Mouse (Mus musculus) limb, embryonic 11.5 days (tissue): ENCODE data around the gene Pet100. TPM values are rescaled to one million over a fixed set of nuclear protein-coding genes. Genes with fewer than 3 reads are reported as not detected.

ENCODE experiments used
- ATAC-seq: fragments of 200-750 bp; cut with Nextera tagmentation; 2 replicates; pipeline ENCODE4 v1.8.0; 2017; ENCODE audit warnings: low read depth; ENCODE audit not compliant: insufficient number of reproducible peaks, low FRiP score, low TSS enrichment
- DNase-seq: peaks from one replicate; pipeline ENCODE4 v3.0.0-alpha.2; 2015; ENCODE audit warnings: low spot score
- H3K27ac ChIP-seq: fragments of 300-500 bp; sonication (generic); replicated peaks from 2 replicates; pipeline ENCODE4 v1.5.1; 2014; ENCODE audit warnings: low read depth, mild to moderate bottlenecking, low read length
- H3K27me3 ChIP-seq: fragments of 300-500 bp; sonication (generic); 2 replicates; pipeline ENCODE4 v1.6.1; 2014; ENCODE audit warnings: mild to moderate bottlenecking, low read length, mixed read lengths; ENCODE audit not compliant: control insufficient read depth, insufficient read depth
- H3K36me3 ChIP-seq: fragments of 300-500 bp; sonication (generic); 2 replicates; pipeline ENCODE4 v1.6.1; 2014; ENCODE audit warnings: mild to moderate bottlenecking, low read length, moderate library complexity, mixed read lengths; ENCODE audit not compliant: control insufficient read depth, insufficient read depth
- H3K4me1 ChIP-seq: fragments of 300-500 bp; sonication (generic); 2 replicates; pipeline ENCODE4 v1.6.1; 2014; ENCODE audit warnings: low read length, mixed read lengths; ENCODE audit not compliant: control insufficient read depth, insufficient read depth
- H3K4me2 ChIP-seq: fragments of 300-500 bp; sonication (generic); 2 replicates; pipeline ENCODE4 v1.6.1; 2014; ENCODE audit warnings: low read depth, mild to moderate bottlenecking, moderate library complexity; ENCODE audit not compliant: severe bottlenecking
- H3K4me3 ChIP-seq: fragments of 300-500 bp; sonication (generic); 2 replicates; pipeline ENCODE4 v1.5.1; 2014; ENCODE audit warnings: low read depth, low read length
- H3K9ac ChIP-seq: fragments of 300-500 bp; sonication (generic); 2 replicates; pipeline ENCODE4 v1.6.1; 2014; ENCODE audit warnings: mild to moderate bottlenecking, low read length
- H3K9me3 ChIP-seq: fragments of 300-500 bp; sonication (generic); 2 replicates; pipeline ENCODE4 v1.6.1; 2016; ENCODE audit warnings: low read length; ENCODE audit not compliant: control insufficient read depth
- WGBS: fragments of 180-500 bp; shearing (Covaris S2); extraction: QIAGEN DNeasy Blood & Tissue Kit; methylation state at CpG from one replicate; pipeline ENCODE4 v1.1.7; 2014; 5-methylcytosine and 5-hydroxymethylcytosine counted together
- polyA plus RNA-seq: library from polyadenylated mRNA; unstranded; fragments of >200 nt; fragmentation: Nextera tagmentation; extraction: Ambion mirVana; gene quantifications from 2 replicates; pipeline ENCODE4 v1.2.1, GENCODE M21; 2014

Pet100 gene
- polyA plus RNA-seq, 1 experiment from 2014 or later: 106 TPM

GRCm38 (mm10) chr8:3674671-3675070, 53.3 kb downstream of the Pet100 start:
- H3K4me1 ChIP-seq: 0 out of 2 replicates have a peak, but pooled peaks cover 7% of the 10 kb centered on the region
- H3K27ac ChIP-seq: no peak overlapping the region
- H3K36me3 ChIP-seq: peaks cover 8% of the 10 kb centered on the region
- DNase-seq (no peak), ATAC-seq (no peak)
- no peaks in the 10 kb centered on the region for H3K27me3 ChIP-seq
- H3K9ac ChIP-seq: no peak overlapping the region
- H3K4me3 ChIP-seq: no peak overlapping the region
- H3K9me3 ChIP-seq: no peaks in the 10 kb centered on the region
- H3K4me2 ChIP-seq: no peak overlapping the region
- WGBS: 51% methylated on average over 3 of the region's 3 CpGs

Other genes with a start within 250 kb of the Pet100 start
- gene Arhgef18, start 228.5 kb upstream of the Pet100 start, polyA plus RNA-seq: 8.2 TPM in 2 replicates
- gene Pex11g, start 153.9 kb upstream of the Pet100 start, polyA plus RNA-seq: 2.9 and 3.8 TPM in 2 replicates
- gene Tex45, start 150.7 kb upstream of the Pet100 start, polyA plus RNA-seq: 0.13 TPM in 1 of 2 replicates, not detected in the other
- 28.3 and 39.0 TPM in 2 replicates for gene Zfp358, start 128.4 kb upstream of the Pet100 start, polyA plus RNA-seq
- 44.1 and 46.5 TPM in 2 replicates for gene Mcoln1, start 121.1 kb upstream of the Pet100 start, polyA plus RNA-seq
- gene Pnpla6, start 106.2 kb upstream of the Pet100 start, polyA plus RNA-seq: 13.4 and 15.7 TPM in 2 replicates
- 3.9 and 4.1 TPM in 2 replicates for gene C330021F23Rik, start 53.6 kb upstream of the Pet100 start, polyA plus RNA-seq
- 6.0 and 7.4 TPM in 2 replicates for gene Camsap3, start 34.3 kb upstream of the Pet100 start, polyA plus RNA-seq
- 61.3 and 68.1 TPM in 2 replicates for gene Xab2, start 232 bp upstream of the Pet100 start, polyA plus RNA-seq
- gene Pcp2, start 4.0 kb downstream of the Pet100 start, polyA plus RNA-seq: 2.6 and 4.5 TPM in 2 replicates
- 20.3 and 27.9 TPM in 2 replicates for gene Stxbp2, start 9.4 kb downstream of the Pet100 start, polyA plus RNA-seq
- gene Retn, start 34.2 kb downstream of the Pet100 start, polyA plus RNA-seq: not detected in 2 replicates
- 0.09 TPM in 1 of 2 replicates, not detected in the other for gene Mcemp1, start 44.2 kb downstream of the Pet100 start, polyA plus RNA-seq
- gene Fcor, start 50.8 kb downstream of the Pet100 start, polyA plus RNA-seq: 11.0 and 14.1 TPM in 2 replicates
- 31.9 and 36.5 TPM in 2 replicates for gene Trappc5, start 54.8 kb downstream of the Pet100 start, polyA plus RNA-seq
- gene Fcer2a, start 72.6 kb downstream of the Pet100 start, polyA plus RNA-seq: 0.24 TPM in 1 of 2 replicates, not detected in the other
- gene Clec4g, start 99.1 kb downstream of the Pet100 start, polyA plus RNA-seq: 0.16 TPM in 1 of 2 replicates, not detected in the other
- gene Cd209a, start 127.4 kb downstream of the Pet100 start, polyA plus RNA-seq: not detected in 2 replicates
- gene Cd209e, start 232.8 kb downstream of the Pet100 start, polyA plus RNA-seq: not detected in 2 replicates